Mouse (Mus musculus): ENCODE measurements around the gene Adcy6.

- TF ChIP-seq MAFK (IDR thresholded peaks at IDR 0.05; ENCODE audit: insufficient read depth, low read depth, low read length) (no peak), HCFC1 (IDR thresholded peaks at IDR 0.05; ENCODE audit: borderline replicate concordance, insufficient read depth, low read length) (no peak)
Measured at GRCm38 (mm10) chr15:98656982-98657751, 47.3 kb upstream of the Adcy6 start.
